ENCODE assay signal across 17 mouse cellular contexts in genomic region chr12:82492456-82492855, GRCm38 (mm10).
DNase-seq lines count a peak whose midpoint lies in the region.
"Had no signal": no experiment of that assay in that cellular context is flagged by ENCODE, and none has a peak within 500 bp of the region (broad histone marks: within the 10 kb centered on the region; RNA-seq: fewer than 3 reads in every experiment).

No protein-coding gene starts in this region.

- 85% methylated on average over 9 of the region's 9 CpGs for WGBS in heart, embryonic 10.5 days

- H3K27ac ChIP-seq in heart, embryonic 10.5 days, result no peak overlapping the region

- no peaks in the 10 kb centered on the region for H3K36me3 ChIP-seq in heart, embryonic 10.5 days
- H3K36me3 ChIP-seq: G1E had no signal

- H3K9me3 ChIP-seq in heart, embryonic 10.5 days, result no peaks in the 10 kb centered on the region
- H3K9me3 ChIP-seq: G1E had no signal

- no peak overlapping the region for H3K4me3 ChIP-seq in heart, embryonic 10.5 days

- peaks cover 18% of the 10 kb centered on the region for H3K4me1 ChIP-seq in heart, embryonic 10.5 days

- H3K27me3 ChIP-seq in heart, embryonic 10.5 days (ENCODE audit: insufficient read depth, poor library complexity, severe bottlenecking), result no peaks in the 10 kb centered on the region
- H3K27me3 ChIP-seq: CH12.LX, Patski had no signal

- peak; percentile 82 for DNase-seq in heart, adult 11 months
- no peak for DNase-seq in heart, adult 8-10 months (ENCODE audit: low spot score)
- peak; percentile 69 for DNase-seq in heart, embryonic 10.5 days (ENCODE audit: low spot score)
- no peak for DNase-seq in heart, adult 9 months (ENCODE audit: low spot score in 2 of 2)
- DNase-seq: adrenal gland, adult 2 months; adrenal gland, adult 8-10 months; adrenal gland, postnatal 10 days; adrenal gland, postnatal 14 days; adrenal gland, postnatal 25 days; adrenal gland, postnatal 36 days; B cell, adult 2 months; cerebellum, adult 11 months; cerebellum, adult 11-12 months; cerebellum, adult 18-20 months had no signal

Comparison
In these comparisons a context has a peak if more than half of its experiments do, and no peak if none do; other contexts are left out.
1. DNase-seq: peak in heart, adult 11 months (single experiment) and heart, embryonic 10.5 days (single experiment); none in heart, adult 8-10 months (single experiment) and heart, adult 9 months (0 of 2).